Mouse (Mus musculus) intestine, postnatal 0 days (tissue): ENCODE data around the gene Cda. TPM values are rescaled to one million over a fixed set of nuclear protein-coding genes. Genes with fewer than 3 reads are reported as not detected.

Experiments
- ATAC-seq: fragments of 200-750 bp; cut with Nextera tagmentation; 2 replicates; pipeline ENCODE4 v1.8.0; 2017; ENCODE audit warnings: mild to moderate bottlenecking, moderate TSS enrichment, moderate library complexity
- H3K27ac ChIP-seq: fragments of 300-500 bp; sonication (generic); 2 replicates; pipeline ENCODE4 v1.5.1; 2014; ENCODE audit warnings: mild to moderate bottlenecking, low read depth, low read length, moderate library complexity
- H3K27me3 ChIP-seq: fragments of 300-500 bp; sonication (generic); replicated peaks from 2 replicates; pipeline ENCODE4 v1.6.1; 2014; ENCODE audit warnings: low read length, mixed read lengths; ENCODE audit not compliant: control insufficient read depth, insufficient read depth
- H3K36me3 ChIP-seq: fragments of 300-500 bp; sonication (generic); 2 replicates; pipeline ENCODE4 v1.6.1; 2014; ENCODE audit warnings: mild to moderate bottlenecking, moderate library complexity; ENCODE audit not compliant: control insufficient read depth, insufficient read depth
- H3K4me1 ChIP-seq: fragments of 300-500 bp; sonication (generic); replicated peaks from 2 replicates; pipeline ENCODE4 v1.6.1; 2014; ENCODE audit warnings: antibody characterized with exemption, low read length, mixed read lengths; ENCODE audit not compliant: control insufficient read depth, insufficient read depth
- H3K4me2 ChIP-seq: fragments of 300-500 bp; sonication (generic); replicated peaks from 2 replicates; pipeline ENCODE4 v1.6.1; 2014; ENCODE audit warnings: low read depth, mild to moderate bottlenecking, moderate library complexity
- H3K4me3 ChIP-seq: fragments of 300-500 bp; sonication (generic); 2 replicates; pipeline ENCODE4 v1.5.1; 2014; ENCODE audit warnings: low read depth, low read length
- H3K9ac ChIP-seq: fragments of 300-500 bp; sonication (generic); 2 replicates; pipeline ENCODE4 v1.6.1; 2014; ENCODE audit warnings: mild to moderate bottlenecking, low read depth, low read length
- H3K9me3 ChIP-seq: fragments of 300-500 bp; sonication (generic); 2 replicates; pipeline ENCODE4 v1.6.1; 2016; ENCODE audit warnings: mixed run types; ENCODE audit not compliant: control insufficient read depth
- CTCF ChIP-seq: sonication (generic); IDR thresholded peaks from 2 replicates; pipeline ENCODE4 v1.5.1; 2016; ENCODE audit warnings: low read depth, mild to moderate bottlenecking, control low read depth, antibody characterized with exemption, moderate library complexity
- WGBS: fragments of 180-500 bp; shearing (Covaris S2); extraction: QIAGEN DNeasy Blood & Tissue Kit; methylation state at CpG from one replicate; pipeline ENCODE4 v1.1.7; 2014; 5-methylcytosine and 5-hydroxymethylcytosine counted together
- polyA plus RNA-seq: library from polyadenylated mRNA; unstranded; fragments of >200 nt; fragmentation: Nextera tagmentation; extraction: Ambion mirVana; gene quantifications from 2 replicates; pipeline ENCODE4 v1.2.1, GENCODE M21; 2015

The Cda gene
- polyA plus RNA-seq, 1 experiment from 2014 or later: 37.5 TPM

GRCm38 (mm10) chr4:138358176-138358575, 9.6 kb downstream of the Cda start:
- Histone ChIP-seq H3K27ac (no peak overlapping the region), H3K9ac (no peak overlapping the region), H3K4me1 (no peaks in the 10 kb centered on the region), H3K4me3 (no peak overlapping the region), H3K27me3 (no peaks in the 10 kb centered on the region), H3K4me2 (no peak overlapping the region), H3K9me3 (no peaks in the 10 kb centered on the region), H3K36me3 (no peaks in the 10 kb centered on the region)
- no peak for TF ChIP-seq CTCF
- WGBS: 59% methylated on average over 3 of the region's 3 CpGs
- peak; percentile 14; the same call in 1 of the 2 replicates for ATAC-seq

DNA sequence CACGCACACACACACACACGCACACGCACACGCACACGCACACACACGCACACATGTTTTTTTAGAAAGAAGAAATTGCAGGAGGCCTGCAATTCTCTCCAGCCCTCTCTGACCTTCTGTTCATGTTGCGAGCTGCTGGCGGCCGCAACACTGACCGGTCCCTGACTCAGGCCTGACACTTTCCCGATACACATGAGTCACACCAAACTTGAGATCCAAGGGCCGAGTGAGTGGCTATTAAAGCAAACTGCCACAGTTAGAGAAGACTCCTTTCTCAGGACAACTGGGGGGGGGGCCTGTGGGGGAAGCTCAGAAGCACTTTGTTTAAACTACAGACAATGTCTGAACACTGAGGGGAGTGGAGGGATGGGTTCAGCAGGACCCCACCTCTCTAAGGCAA, 11.2 kb downstream of the Cda start:
- ATAC-seq: no peak
- H3K4me3 ChIP-seq: no peak overlapping the region

DNA sequence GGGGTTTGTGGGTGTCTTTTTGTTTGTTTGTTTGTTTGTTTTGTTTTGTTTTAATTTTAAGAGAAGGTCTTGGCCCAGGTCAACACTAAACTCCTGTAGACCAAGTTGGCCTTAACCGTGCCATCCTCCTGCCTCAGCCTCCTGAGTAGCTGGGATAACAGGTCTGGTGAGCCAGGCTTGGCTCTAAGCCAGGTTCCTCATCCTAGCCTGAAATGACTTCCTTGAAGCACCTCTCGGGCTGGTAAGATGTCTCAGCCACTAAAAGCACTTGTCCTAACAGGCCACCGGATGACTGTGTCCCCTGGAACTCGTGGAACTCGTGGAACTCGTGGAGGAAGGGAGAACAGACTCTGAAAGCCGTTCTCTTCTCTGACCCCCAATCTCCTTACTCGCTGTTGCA, 11.7 kb downstream of the Cda start:
- no peak overlapping the region for H3K4me2 ChIP-seq
- H3K9me3 ChIP-seq: no peaks in the 10 kb centered on the region
- no peak for TF ChIP-seq CTCF
- H3K27ac ChIP-seq: no peak overlapping the region
- no peaks in the 10 kb centered on the region for H3K4me1 ChIP-seq
- no peaks in the 10 kb centered on the region for H3K27me3 ChIP-seq
- ATAC-seq: no peak
- no peak overlapping the region for H3K9ac ChIP-seq
- 76% methylated on average over 8 of the region's 8 CpGs for WGBS
- no peak overlapping the region for H3K4me3 ChIP-seq
- no peaks in the 10 kb centered on the region for H3K36me3 ChIP-seq

More for the DNA sequence above, 11.2 kb downstream of the Cda start:
- no peaks in the 10 kb centered on the region for H3K27me3 ChIP-seq
- no peak overlapping the region for H3K9ac ChIP-seq
- no peak for TF ChIP-seq CTCF
- 92% methylated on average over 12 of the region's 12 CpGs for WGBS
- H3K36me3 ChIP-seq: no peaks in the 10 kb centered on the region
- H3K27ac ChIP-seq: no peak overlapping the region
- no peaks in the 10 kb centered on the region for H3K4me1 ChIP-seq
- H3K9me3 ChIP-seq: no peaks in the 10 kb centered on the region
- H3K4me2 ChIP-seq: no peak overlapping the region

DNA sequence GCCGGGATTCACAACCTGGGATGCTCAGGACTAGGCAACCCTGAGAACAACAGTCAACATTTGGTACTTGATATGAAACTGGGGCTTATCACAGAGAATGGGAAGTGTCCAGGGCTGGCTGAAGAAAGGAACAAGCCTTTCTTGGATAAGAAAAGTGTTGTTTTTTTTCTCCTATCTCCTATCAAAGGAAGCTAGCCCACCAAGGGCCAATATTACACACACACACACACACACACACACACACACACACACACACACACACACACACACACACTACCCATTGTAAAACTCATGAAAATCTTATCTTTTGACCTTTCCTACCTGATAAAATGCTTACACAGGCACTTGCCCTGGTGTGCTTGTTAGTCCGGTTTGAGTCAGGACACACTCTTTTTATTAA, 12.3 kb downstream of the Cda start:
- TF ChIP-seq CTCF: no peak
- Histone ChIP-seq H3K27me3 (no peaks in the 10 kb centered on the region), H3K9me3 (no peaks in the 10 kb centered on the region), H3K27ac (no peak overlapping the region), H3K36me3 (no peaks in the 10 kb centered on the region), H3K9ac (no peak overlapping the region), H3K4me1 (no peaks in the 10 kb centered on the region), H3K4me3 (no peak overlapping the region), H3K4me2 (no peak overlapping the region)
- ATAC-seq: no peak
- 50% methylated on average over 2 of the region's 2 CpGs for WGBS

- H3K4me3 ChIP-seq: no peak overlapping the region
- no peaks in the 10 kb centered on the region for H3K4me1 ChIP-seq
- no peaks in the 10 kb centered on the region for H3K36me3 ChIP-seq
- 0 out of 2 replicates have a peak, but pooled peaks have one; percentile 8 for TF ChIP-seq CTCF
- ATAC-seq: no peak
- no peak overlapping the region for H3K27ac ChIP-seq
- 64% methylated on average over 10 of the region's 10 CpGs for WGBS
- H3K4me2 ChIP-seq: no peak overlapping the region
- H3K9me3 ChIP-seq: no peaks in the 10 kb centered on the region
- H3K27me3 ChIP-seq: no peaks in the 10 kb centered on the region
- no peak overlapping the region for H3K9ac ChIP-seq
Measured at GRCm38 (mm10) chr4:138353438-138354171, 14.2 kb downstream of the Cda start.

GRCm38 (mm10) chr4:138352692-138353091, 15.1 kb downstream of the Cda start:
- no peak overlapping the region for H3K4me3 ChIP-seq
- no peak overlapping the region for H3K4me2 ChIP-seq
- WGBS: 91% methylated on average over 6 of the region's 6 CpGs
- TF ChIP-seq CTCF: no peak
- H3K27ac ChIP-seq: no peak overlapping the region
- ATAC-seq: no peak
- H3K4me1 ChIP-seq: no peaks in the 10 kb centered on the region
- no peaks in the 10 kb centered on the region for H3K9me3 ChIP-seq
- H3K27me3 ChIP-seq: no peaks in the 10 kb centered on the region
- no peak overlapping the region for H3K9ac ChIP-seq
- H3K36me3 ChIP-seq: no peaks in the 10 kb centered on the region
